Mouse (Mus musculus) kidney, adult 11 months (tissue): ENCODE results near the gene Gm20388.

Experiments used
- DNase-seq: peaks from one replicate; pipeline ENCODE4 v3.0.0; 2022

The Gm20388 gene

GRCm38 (mm10) chr8:121973906-121974305 is 2063.3 kb downstream of the Gm20388 start:
- no peak for DNase-seq

GRCm38 (mm10) chr8:121977819-121978590 is 2067.4 kb downstream of the Gm20388 start:
- DNase-seq = peak; percentile 65

DNA sequence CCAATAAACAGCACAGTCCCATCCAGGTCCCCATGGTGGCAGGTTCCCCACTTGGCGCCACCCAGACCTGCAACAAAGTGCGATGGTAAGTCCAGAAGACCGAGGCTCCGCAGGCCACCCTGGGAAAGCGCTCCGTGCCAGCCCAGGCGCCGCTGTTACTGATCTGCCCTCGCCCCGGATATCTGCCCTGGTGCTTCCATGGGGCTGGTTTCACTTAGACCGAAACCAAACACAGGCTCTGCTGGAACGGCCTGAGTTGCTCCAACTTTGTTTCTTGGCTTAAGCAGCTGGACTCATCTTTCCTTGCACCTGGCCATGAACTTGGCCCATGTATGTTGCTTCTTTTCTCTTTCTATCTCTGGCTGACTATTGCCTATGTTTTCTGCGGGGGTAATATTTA is 2068.0 kb downstream of the Gm20388 start:
- DNase-seq = no peak

DNA sequence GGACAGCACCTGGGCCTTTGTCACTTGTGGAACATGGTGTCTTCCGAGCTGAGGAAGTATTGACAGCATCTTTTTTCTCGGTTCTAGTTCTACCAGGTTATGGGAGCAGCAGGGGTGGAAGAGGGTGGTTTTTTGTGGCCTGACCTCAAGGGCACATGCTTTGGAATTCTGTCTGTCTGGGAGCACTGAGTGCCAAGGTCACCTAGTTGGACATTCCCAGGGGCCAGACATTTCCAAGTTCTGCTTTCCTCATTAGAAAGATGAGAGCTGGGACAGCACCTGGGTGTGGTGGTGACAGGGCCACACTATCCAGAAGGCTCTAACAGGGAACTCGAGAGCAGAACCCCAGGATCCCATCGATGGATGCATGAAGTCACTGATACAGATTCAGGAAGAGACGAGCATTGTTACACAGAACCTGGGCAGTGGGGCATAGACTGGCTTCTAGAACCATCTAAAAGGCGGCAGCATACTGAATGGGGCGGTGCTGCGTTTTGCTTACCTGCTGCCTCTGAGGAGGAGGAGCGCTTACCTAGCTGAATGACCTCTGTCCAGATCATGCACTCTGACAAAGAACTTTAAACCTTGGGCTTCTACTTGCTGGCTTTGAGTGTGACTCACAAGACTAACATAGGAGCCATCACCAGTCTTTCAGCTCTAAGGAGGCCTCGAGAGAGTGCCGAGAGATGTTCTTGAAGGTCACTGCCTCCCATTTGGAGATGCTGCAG is 2070.3 kb downstream of the Gm20388 start:
- peak; percentile 37 for DNase-seq

DNA sequence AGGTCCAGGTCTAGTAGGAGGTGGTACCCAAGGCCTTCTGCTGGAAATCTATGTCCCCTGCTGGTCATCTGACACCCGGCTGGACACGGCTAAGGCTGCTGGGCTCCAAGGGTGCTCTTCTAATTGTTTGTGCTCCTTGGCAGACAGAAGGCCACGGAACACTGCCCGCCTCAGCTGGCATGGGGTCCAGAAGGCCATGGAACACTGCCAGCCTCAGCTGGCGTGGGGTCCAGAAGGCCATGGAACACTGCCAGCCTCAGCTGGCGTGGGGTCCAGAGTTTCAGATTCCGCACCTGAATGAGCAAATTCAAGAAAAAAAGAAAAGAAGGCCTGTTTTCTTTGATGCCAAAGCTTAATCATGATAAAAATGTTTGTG is 2070.9 kb downstream of the Gm20388 start:
- peak; percentile 88 for DNase-seq

GRCm38 (mm10) chr8:121985673-121986072 is 2075.0 kb downstream of the Gm20388 start:
- DNase-seq = no peak

GRCm38 (mm10) chr8:121987892-121988291 is 2077.3 kb downstream of the Gm20388 start:
- no peak for DNase-seq

GRCm38 (mm10) chr8:121990506-121991255 is 2080.0 kb downstream of the Gm20388 start:
- DNase-seq = no peak

- no peak for DNase-seq
Observed at GRCm38 (mm10) chr8:121991611-121992010, 2081.0 kb downstream of the Gm20388 start.

DNA sequence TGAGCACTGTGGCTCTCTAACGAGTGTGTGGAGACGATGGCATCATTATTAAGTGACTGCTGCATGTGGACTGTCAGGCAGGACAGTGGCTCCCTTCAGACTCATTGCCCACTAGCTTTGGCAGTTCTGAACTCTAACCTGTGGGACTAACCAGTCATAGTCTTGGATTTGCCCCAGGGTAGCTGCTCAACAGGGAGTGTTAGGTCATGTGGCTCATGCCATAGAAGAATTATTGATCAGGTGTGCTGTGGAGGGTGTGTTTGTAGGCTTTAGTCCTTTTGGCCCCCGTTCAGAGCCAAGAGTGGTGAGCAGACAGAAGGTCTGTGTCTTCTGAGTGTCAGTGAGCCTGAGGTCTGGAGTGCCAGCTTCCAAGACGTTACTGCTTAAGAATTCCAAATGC is 2082.3 kb downstream of the Gm20388 start:
- DNase-seq = no peak

DNA sequence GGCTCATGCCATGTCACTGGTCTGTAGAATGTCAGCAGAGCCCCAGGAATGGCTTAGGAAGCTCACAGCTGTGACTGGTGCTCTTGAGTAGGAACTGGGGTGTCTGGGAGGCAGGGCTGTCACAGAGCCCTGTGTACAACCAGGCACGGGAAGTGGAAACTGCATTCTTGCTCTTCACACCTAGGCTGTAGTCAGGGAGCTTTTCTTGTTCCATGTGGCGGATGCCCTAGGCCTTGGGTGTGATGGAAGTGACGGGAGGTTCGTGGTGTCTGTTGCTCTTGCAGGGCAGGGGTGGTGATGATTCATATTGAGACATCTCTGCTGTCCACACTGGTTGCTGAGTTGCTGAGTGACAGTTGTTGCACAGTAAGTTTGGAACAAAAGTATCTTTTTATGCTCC is 2084.5 kb downstream of the Gm20388 start:
- no peak for DNase-seq

GRCm38 (mm10) chr8:121995895-121996294 is 2085.3 kb downstream of the Gm20388 start:
- DNase-seq = no peak

DNA sequence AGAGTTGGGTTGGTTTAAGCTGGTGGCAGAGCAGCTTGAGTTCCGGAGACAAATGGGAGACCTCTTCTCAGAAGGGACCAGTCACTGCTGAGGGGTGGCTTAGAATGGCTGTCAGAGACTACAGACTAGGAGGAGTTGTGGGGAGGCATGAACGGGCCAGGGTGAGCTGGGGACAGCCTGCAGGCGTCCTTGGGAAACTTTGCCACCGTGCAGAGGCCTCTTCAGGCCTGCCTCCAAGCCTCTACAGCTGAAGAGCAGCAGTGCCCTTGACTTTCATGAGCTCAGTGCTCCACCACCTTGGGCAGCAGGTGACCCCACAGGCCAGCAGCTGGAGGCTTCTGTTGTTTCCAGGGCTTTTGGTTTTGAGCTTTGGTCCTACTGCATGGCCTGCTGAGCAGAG is 2088.0 kb downstream of the Gm20388 start:
- DNase-seq = no peak

- DNase-seq = no peak
Observed at GRCm38 (mm10) chr8:121999211-121999610, 2088.6 kb downstream of the Gm20388 start.

DNA sequence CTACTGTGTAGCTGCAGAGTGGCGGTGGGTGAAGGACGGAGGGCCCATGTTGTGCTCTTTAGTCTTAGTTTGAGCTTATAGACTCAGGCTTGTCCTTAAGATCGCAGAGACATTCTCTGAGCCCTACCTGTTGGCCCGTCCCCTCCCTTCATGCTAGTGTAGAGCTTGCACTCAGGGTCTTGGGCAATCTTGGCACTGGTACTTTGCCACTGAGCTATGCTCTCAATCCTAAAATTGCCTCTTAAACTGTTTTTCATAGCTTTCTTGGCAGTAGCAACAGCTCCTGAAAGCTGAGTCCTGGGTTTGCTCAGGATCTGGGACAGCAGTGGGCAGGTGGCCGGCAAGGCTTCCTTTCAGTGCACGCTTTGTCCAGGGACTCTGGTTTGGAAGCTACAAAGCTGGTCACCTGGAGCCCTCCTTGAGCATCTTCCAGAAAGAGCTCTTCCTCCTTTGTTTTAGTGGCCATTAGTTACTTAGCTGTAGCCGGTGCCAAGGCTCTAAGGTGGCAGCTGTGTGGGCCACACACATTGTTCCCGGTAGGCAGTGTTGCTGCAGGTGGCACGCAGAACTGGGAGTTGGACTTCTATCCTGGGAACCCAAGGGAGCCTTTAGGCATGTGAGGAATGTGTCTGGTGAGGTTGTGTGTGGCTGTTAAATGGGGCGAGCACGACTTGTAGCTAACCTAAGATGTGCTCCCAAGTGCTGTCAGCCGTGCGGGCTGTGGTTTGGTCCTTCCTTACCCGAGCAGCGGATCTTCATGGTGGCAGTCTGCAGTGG is 2090.9 kb downstream of the Gm20388 start:
- no peak for DNase-seq

- no peak for DNase-seq
Observed at GRCm38 (mm10) chr8:122003646-122004045, 2093.0 kb downstream of the Gm20388 start.

DNA sequence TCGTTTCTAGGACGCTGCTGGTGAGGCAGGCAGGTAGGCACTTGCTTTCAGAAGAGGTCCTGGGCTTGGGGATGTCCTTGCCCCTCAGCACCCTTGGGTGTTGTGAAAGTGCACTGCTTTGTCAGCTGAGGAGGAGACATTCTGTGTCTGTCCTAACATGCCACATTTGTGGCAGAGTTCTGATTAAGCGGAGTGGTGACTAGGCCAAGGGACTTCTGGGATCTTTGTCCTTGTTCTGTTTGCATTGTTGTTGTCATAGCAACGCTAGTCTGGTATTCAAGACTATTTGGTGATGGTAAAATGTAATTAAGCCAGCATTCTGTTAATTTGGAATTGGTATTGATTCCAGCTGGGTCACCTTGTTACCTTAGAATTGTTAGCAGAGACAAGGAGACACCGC is 2093.5 kb downstream of the Gm20388 start:
- DNase-seq = no peak

GRCm38 (mm10) chr8:122005422-122006204 is 2095.0 kb downstream of the Gm20388 start:
- DNase-seq = no peak

GRCm38 (mm10) chr8:122006688-122007484 is 2096.2 kb downstream of the Gm20388 start:
- DNase-seq = no peak

- no peak for DNase-seq
Observed at GRCm38 (mm10) chr8:122008395-122008794, 2097.8 kb downstream of the Gm20388 start.

DNA sequence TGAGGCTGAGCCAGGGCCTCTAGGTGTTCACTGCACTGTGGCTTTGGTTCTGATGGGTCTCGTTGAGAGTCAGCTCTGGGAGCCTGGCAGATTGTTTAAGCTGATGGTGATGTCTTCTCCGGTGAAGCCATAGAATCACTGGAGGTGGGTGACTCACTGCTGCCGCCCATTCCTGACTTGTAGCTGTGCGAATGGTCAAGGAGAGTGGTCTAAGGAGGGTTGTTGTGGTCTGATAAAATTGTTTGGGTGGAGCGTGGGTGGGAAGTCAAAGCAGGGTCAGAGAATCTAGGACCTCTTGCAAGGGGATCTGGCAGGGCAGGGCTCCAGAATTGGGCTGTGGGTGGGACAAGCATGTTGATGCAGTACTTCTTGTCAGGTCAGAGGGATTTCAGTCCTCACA is 2100.0 kb downstream of the Gm20388 start:
- DNase-seq = no peak
